Mouse (Mus musculus) gonadal fat pad, adult 2 months (tissue): ENCODE results near the gene Prr13. TPM values are rescaled to one million over a fixed set of nuclear protein-coding genes. Genes with fewer than 3 reads are reported as not detected.

Source experiments
- DNase-seq: peaks from one replicate; pipeline ENCODE4 v3.0.0-alpha.2; 2012; ENCODE audit warnings: low read depth
- polyA plus RNA-seq: library from polyadenylated mRNA; depleted of rRNA; stranded (reverse); fragments of >200 nt; gene quantifications from 2 replicates; pipeline ENCODE4 v1.2.3, GENCODE M21; 2012; rRNA removed

Prr13 gene
- polyA plus RNA-seq: 121 and 141 TPM in 2 replicates

DNA sequence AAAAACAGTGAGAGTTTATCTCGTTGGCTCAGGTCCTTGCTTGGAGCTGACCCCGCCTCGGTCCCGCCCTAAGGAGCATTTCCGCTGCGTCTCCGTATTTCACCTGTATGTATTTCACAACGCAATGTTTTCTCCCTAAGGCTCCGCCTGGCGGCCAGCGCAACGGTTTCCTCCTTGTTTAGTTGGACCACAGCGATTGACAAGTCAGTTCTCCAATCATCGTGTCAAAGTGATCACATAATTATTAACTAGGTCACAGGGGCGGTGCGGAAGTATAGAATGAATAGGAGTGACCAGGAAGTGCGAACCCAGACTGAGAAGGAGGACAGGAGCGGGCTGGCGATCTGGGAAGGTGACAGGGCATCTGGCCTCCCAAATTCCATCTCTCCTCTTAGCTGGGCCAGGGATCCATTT is at the start of gene Prr13:
TSS of gene Prr13 (plus strand) at position 125 of the 414 bp plus-strand sequence.
- DNase-seq: peak; percentile 97

DNA sequence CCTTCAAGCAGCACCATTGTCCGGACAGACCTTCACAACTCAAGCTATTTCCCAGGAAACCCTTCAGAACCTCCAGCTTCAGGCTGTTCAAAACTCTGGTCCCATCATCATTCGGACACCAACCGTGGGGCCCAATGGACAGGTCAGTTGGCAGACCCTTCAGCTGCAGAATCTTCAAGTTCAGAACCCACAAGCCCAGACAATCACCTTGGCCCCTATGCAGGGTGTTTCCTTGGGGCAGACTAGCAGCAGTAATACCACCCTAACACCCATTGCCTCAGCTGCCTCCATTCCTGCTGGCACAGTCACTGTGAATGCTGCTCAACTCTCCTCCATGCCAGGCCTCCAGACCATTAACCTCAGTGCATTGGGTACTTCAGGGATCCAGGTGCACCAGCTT is 49.5 kb upstream of the Prr13 start:
- DNase-seq: no peak

GRCm38 (mm10) chr15:102411077-102411476 is 47.8 kb upstream of the Prr13 start:
- no peak for DNase-seq

DNA sequence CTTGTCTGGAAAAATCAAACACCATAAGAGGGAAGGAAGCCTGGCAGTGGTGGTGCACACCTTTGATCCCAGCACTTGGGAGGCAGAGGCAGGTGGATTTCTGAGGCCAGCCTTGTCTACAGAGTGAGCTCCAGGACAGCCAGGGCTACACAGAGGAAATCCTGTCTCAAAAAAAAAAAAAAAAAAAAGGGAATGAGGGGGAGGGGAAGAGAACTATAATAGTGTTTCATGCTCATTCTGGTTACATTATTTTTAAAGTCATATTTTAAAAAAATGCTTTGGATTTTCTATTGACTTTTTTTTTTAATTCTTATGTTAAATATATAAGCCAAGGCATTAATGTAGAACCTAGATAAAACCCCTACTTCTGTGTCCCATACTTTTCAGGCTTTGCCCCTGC is 45.1 kb upstream of the Prr13 start:
- no peak for DNase-seq

GRCm38 (mm10) chr15:102417524-102417923 is 41.3 kb upstream of the Prr13 start:
- no peak for DNase-seq

- DNase-seq: no peak
Measured at GRCm38 (mm10) chr15:102420986-102421385, 37.8 kb upstream of the Prr13 start.

GRCm38 (mm10) chr15:102421437-102421836 is 37.4 kb upstream of the Prr13 start:
- no peak for DNase-seq

DNA sequence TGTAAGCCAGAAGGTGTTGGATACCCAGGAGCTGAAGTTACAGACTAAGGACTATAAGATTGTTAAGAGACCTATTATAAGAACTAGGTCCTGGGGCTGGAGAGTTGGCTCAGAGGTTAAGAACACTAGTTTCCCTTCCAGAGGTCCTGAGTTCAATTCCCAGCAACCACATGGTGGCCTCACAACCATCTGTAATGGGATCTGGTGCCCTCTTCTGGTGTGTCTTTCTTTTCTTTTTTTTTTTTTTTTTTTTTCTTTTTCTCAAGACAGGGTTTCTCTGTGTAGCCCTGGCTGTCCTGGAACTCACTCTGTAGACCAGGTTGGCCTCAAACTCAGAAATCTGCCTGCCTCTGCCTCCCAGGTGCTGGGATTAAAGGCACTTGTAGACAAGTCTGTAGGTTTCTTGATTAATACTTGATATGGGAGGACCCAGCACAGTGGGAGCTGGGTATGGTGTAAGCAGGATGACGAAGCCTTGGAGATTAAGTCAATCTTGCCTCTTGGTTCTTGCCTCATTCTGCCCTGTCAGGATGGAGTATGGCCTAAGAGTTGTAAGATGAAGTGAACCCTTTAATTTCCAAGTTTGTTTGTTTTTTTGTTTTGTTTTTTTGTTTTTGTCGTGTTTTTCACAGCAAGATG is 35.1 kb upstream of the Prr13 start:
- no peak for DNase-seq

DNA sequence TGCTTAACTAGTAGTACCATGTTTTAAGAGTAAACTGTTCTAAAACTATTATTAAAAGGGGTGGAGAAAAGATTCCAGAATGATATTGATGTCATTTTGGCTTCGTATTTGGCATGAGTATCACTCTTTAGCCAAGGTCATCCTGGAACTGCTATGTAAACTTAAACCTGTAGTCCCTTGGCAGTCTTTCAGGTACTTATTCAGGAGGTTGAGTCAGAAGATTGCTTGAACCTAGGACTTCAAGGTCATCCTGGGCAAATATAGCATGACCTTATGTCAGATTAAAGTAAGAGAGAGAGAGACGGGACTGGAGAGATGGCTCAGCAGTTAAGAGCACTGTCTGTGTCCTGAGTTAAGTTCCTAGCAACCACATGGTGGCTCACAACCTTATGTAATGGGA is 34.2 kb upstream of the Prr13 start:
- no peak for DNase-seq

DNA sequence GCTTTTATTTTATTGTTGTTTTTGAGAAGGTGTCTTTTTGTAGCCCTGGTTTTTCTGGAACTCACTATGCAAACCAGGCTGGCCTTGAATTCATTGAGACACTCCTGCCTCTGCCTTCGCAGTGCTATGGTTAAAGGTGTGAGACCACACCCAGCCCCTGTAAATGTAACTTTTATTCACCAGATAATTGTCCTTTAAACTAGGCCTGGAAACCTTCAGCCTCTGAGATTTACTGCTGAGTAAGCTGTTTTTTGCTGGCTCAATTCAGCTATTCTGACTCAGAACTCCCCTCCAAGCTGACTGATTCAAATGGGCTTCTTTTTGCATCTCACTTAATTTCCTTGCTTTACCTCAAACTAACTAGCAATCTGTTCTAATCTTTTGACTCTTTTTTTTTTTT is 31.9 kb upstream of the Prr13 start:
- no peak for DNase-seq

- no peak for DNase-seq
Measured at GRCm38 (mm10) chr15:102432046-102432445, 26.8 kb upstream of the Prr13 start.

GRCm38 (mm10) chr15:102433173-102433572 is 25.7 kb upstream of the Prr13 start:
- DNase-seq: no peak

DNA sequence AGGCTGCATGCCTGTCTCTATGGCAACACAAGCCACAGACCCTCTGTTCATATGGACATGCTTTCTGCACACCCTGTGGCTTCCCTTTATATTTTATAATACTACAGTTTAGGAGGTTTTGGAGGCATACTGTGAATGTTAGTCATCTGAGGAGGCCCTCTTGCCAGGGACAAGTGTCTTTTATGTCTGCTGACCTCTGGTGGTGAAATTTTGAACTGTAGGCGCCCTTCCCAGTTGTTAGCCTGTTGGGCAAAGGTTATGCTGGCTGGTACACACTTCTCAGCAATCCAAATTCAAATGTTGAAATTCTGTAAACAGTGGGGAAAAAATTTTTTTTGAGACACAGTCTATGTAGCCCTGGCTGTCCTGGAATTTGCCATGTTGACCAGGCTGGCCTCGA is 16.3 kb upstream of the Prr13 start:
- DNase-seq: no peak

- DNase-seq: no peak
Measured at GRCm38 (mm10) chr15:102445146-102445545, 13.7 kb upstream of the Prr13 start, which contains the start of gene Amhr2. Amhr2 (plus strand) TSS chr15:102445367.

DNA sequence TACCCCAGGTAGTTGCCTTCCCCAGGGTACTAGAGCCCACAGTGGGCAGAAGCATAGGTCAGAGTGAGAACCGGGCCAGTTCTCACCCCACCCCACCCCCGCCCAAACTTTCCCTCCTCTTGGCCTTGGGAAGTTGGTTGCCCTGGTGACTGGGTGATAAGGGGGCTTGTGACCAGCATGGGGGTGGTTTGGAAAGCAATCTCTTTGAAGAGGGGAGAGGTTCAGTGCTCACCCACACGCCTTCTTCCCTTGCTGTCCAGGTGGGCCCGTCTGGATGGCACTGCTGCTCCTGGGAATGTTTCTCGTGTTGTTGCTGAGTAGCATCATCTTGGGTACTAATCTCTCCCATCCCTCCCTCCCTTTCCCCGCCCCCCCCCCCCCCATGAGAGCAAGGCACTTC is 12.4 kb upstream of the Prr13 start:
- no peak for DNase-seq

GRCm38 (mm10) chr15:102449366-102449765 is 9.5 kb upstream of the Prr13 start:
- no peak for DNase-seq

- DNase-seq: no peak
Measured at GRCm38 (mm10) chr15:102450928-102451327, 7.9 kb upstream of the Prr13 start.

GRCm38 (mm10) chr15:102451666-102452430 is 7.0 kb upstream of the Prr13 start:
- no peak for DNase-seq

GRCm38 (mm10) chr15:102455993-102456392 is 2.8 kb upstream of the Prr13 start:
- no peak for DNase-seq

DNA sequence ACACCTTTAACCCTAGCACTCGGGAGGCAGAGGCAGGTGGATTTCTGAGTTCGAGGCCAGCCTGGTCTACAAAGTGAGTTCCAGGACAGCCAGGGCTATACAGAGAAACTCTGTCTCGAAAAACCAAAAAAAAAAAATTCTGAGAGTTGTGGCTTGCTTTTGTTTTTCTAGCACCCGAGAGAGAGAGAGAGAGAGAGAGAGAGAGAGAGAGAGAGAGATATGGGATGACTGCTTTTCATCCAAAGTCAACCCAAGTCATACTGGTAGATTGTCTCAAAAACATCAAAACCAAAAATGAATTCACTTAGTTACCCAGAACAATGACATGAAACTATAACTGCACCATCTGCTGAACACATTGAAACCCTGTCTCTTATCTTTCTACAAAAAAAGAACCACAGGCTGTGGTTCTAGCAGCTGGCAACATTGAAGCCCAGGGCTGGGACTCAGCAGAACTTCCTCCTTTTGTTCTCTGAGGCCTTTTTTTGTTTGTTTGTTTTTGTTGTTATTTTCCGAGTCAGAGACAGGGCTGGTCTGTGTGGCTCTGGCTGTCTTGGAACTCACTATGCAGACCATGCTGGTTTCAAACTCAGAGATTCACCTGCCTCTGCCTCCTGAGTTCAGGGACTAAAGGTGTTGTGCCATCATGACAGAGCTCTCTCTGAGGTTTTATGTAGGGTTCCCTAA is 635 bp upstream of the Prr13 start:
- no peak for DNase-seq

DNA sequence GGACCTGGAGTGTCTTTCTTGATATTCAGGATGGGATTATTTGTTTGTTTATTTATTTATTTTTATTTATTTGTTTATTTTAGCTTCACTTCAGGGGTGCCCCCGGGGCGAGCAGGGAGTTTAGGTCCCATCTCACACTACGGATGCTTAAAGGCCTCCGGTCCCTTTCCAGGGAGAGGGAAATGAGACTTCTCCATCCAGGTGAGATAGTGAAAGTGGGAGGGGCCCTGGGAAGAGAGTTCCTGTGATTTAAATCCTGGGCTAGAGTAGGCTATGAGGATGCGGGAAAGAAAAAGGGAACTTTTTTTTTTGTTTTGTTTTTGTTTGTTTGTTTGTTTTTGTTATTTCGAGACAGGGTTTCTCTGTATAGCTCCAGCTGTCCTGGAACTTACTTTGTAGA is 553 bp downstream of the Prr13 start:
- DNase-seq: no peak

DNA sequence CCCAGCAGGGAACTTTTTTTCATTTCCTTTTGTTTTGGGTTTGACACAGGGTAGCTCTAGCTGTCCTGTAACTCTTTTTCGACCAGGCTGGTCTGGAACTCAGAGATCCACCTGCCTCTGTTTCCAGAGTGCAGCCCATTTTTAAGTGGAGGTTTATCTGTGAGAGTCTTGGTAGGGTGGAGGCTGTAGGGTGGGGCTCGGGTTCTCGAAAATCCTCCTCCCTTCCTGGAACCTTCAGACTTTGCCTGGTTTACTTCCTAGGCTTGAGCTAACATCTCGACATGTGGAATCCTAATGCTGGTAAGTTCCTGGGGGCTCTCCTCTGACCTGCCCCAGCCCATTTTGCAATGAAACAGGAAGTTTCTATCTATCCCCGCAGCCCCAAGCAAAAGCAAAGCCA is 1.0 kb downstream of the Prr13 start:
- no peak for DNase-seq

DNA sequence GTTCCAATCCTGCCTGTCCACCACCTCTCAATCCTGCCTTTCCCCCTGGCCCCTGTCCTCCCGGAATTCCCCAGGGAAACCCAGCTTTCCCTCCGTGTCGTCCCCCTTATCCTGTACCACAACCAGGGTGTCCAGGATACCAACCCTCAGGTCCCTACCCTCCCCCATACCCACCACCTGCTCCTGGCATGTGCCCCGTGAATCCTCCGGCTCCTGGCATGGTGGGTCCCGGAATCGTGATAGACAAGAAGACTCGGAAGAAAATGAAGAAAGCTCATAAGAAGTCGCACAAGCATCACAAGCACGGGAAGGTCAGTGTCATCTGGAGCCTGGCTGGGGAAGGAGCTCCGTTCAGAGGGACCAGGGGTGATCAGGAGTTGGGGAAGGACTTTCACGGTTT is 1.6 kb downstream of the Prr13 start:
- DNase-seq: no peak
